Mouse (Mus musculus): ENCODE measurements around the gene Reep3. TPM values are rescaled to one million over a fixed set of nuclear protein-coding genes. Genes with fewer than 3 reads are reported as not detected.

The Reep3 gene
- polyA plus RNA-seq, 1 experiment from 2014 or later, result 29.3 TPM

DNA sequence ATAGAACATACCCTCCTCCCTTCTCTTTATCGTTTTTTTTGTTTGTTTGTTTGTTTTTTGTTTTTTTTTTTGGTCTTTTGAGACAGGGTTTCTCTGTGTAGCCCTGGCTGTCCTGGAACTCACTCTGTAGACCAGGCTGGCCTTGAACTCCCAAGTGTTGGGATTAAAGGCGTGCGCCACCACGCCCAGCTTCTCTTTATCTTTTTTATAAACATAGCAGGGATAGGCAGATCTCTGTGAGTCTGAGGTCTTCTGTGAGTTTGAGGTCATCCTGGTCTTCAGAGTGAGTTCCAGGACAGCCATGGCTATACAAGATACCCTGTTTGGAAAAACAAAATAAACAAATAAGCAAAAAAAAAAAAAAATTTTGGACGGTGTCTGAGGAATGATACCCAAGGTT lies 127.7 kb downstream of the Reep3 start:
- Histone ChIP-seq H3K9me3 (replicated peaks) (0 out of 2 replicates have a peak, but pooled peaks cover 3% of the 10 kb centered on the region), H3K27ac (ENCODE audit: poor library complexity, severe bottlenecking) (no peak overlapping the region), H3K4me1 (replicated peaks) (no peaks in the 10 kb centered on the region), H3K27me3 (replicated peaks) (no peaks in the 10 kb centered on the region), H3K36me3 (no peaks in the 10 kb centered on the region), H3K4me2 (no peak overlapping the region), H3K9ac (no peak overlapping the region), H3K4me3 (no peak overlapping the region)
- no peak for ATAC-seq (ENCODE audit: insufficient number of reproducible peaks, low FRiP score)
- 79% methylated on average over 5 of the region's 5 CpGs for WGBS

GRCm38 (mm10) chr10:66968541-66968940 lies 128.2 kb downstream of the Reep3 start:
- no peaks in the 10 kb centered on the region for H3K36me3 ChIP-seq
- no peak for ATAC-seq (ENCODE audit: insufficient number of reproducible peaks, low FRiP score)
- no peak overlapping the region for H3K9ac ChIP-seq
- 57% methylated on average over 4 of the region's 4 CpGs for WGBS
- H3K9me3 ChIP-seq (replicated peaks), result 0 out of 2 replicates have a peak, but pooled peaks cover 3% of the 10 kb centered on the region
- H3K4me2 ChIP-seq, result no peak overlapping the region
- H3K4me1 ChIP-seq (replicated peaks), result no peaks in the 10 kb centered on the region
- H3K27ac ChIP-seq (ENCODE audit: poor library complexity, severe bottlenecking), result no peak overlapping the region
- no peak overlapping the region for H3K4me3 ChIP-seq
- H3K27me3 ChIP-seq (replicated peaks), result no peaks in the 10 kb centered on the region

- H3K36me3 ChIP-seq, result no peaks in the 10 kb centered on the region
- 79% methylated on average over 7 of the region's 9 CpGs for WGBS
- no peaks in the 10 kb centered on the region for H3K27me3 ChIP-seq (replicated peaks)
- H3K9ac ChIP-seq, result no peak overlapping the region
- H3K4me1 ChIP-seq (replicated peaks), result no peaks in the 10 kb centered on the region
- H3K4me3 ChIP-seq, result no peak overlapping the region
- 0 out of 2 replicates have a peak, but pooled peaks cover 3% of the 10 kb centered on the region for H3K9me3 ChIP-seq (replicated peaks)
- H3K27ac ChIP-seq (ENCODE audit: poor library complexity, severe bottlenecking), result no peak overlapping the region
- ATAC-seq (ENCODE audit: insufficient number of reproducible peaks, low FRiP score), result no peak
- no peak overlapping the region for H3K4me2 ChIP-seq
Observed at GRCm38 (mm10) chr10:66966391-66967109, 130.2 kb downstream of the Reep3 start.

GRCm38 (mm10) chr10:66960136-66960535 lies 136.6 kb downstream of the Reep3 start:
- Histone ChIP-seq H3K27ac (ENCODE audit: poor library complexity, severe bottlenecking) (no peak overlapping the region), H3K4me1 (replicated peaks) (peaks cover 6% of the 10 kb centered on the region; the same call in 1 of the 2 replicates), H3K4me3 (no peak overlapping the region), H3K27me3 (replicated peaks) (no peaks in the 10 kb centered on the region), H3K36me3 (no peaks in the 10 kb centered on the region), H3K4me2 (no peak overlapping the region), H3K9me3 (replicated peaks) (no peaks in the 10 kb centered on the region), H3K9ac (no peak overlapping the region)
- ATAC-seq (ENCODE audit: insufficient number of reproducible peaks, low FRiP score), result no peak
- WGBS, result 76% methylated on average over 8 of the region's 8 CpGs

Other genes starting within 250 kb of the Reep3 start
- gene Jmjd1c, start 820 bp downstream of the Reep3 start, polyA plus RNA-seq (2016; fragmentation: Nextera tagmentation; extraction: Ambion mirVana), result 37.9 and 42.3 TPM in 2 replicates
- gene Nrbf2, start 188.4 kb upstream of the Reep3 start, polyA plus RNA-seq (2016; fragmentation: Nextera tagmentation; extraction: Ambion mirVana), result 31.9 and 36.0 TPM in 2 replicates

Measured in heart, embryonic 12.5 days (tissue).